Mouse (Mus musculus): ENCODE measurements around the gene Fam20a. TPM values are rescaled to one million over a fixed set of nuclear protein-coding genes. Genes with fewer than 3 reads are reported as not detected.
A peak's percentile ranks its signal among the peaks of the same experiment; 100 is the strongest.

The Fam20a gene
- polyA plus RNA-seq (2014; fragmentation: Nextera tagmentation; extraction: Ambion mirVana), result 0.86 and 1.2 TPM in 2 replicates

DNA sequence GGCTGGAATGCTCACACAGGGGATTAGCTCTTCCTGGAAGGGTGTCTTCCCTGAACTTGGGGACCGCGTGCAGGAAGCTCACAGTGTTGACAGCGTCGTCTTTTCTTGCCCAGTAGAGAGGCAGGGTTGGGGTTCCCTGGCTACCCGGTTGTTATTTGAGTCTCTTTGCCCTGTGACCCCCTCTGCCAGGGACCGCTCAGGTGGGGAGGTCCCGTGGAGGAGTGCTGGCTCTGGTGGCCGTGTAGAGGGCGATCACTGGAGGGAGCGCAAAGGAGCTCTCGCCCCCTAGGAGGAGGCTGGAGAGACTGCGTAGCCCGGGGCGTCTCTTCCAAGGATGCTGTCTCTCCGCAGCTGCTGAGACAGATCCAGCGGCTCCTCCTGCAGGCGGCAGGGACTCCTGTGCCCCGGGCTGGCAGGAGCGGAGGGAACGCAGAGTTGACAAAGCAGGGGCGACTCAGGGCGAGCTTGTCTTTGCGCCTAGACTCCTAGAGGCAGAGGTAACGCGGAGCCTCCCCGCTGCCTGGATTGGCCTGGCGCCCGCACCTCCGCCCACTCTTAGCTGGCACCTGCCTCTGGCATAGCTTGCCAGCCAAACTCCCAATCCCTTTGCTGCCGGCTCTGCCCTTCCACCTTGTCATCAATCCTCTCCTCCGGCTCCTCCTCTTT is at the start of gene Fam20a:
TSS of gene Fam20a (minus strand) at position 499 of the 666 bp plus-strand sequence.
- Histone ChIP-seq H3K27me3 (ENCODE audit: control insufficient read depth, insufficient read depth, low read length) (no peaks in the 10 kb centered on the region), H3K36me3 (ENCODE audit: control insufficient read depth, insufficient read depth, low read length) (no peaks in the 10 kb centered on the region), H3K4me2 (replicated peaks; ENCODE audit: low read depth, low read length) (peak within 1 kb of the TSS; percentile 91), H3K4me1 (ENCODE audit: control insufficient read depth, insufficient read depth, low read length) (peaks cover 15% of the 10 kb centered on the region; the same call in 1 of the 2 replicates), H3K4me3 (ENCODE audit: low read depth, low read length) (peak within 1 kb of the TSS; percentile 40), H3K27ac (ENCODE audit: low read length) (peak within 1 kb of the TSS; percentile 23; the same call in 1 of the 2 replicates), H3K9me3 (ENCODE audit: control insufficient read depth, low read depth, low read length) (no peaks in the 10 kb centered on the region), H3K9ac (replicated peaks; ENCODE audit: low read depth, low read length) (peak within 1 kb of the TSS; percentile 28; the same call in 1 of the 2 replicates)
- 2% methylated on average over 31 of the region's 31 CpGs for WGBS
- ATAC-seq (ENCODE audit: insufficient number of reproducible peaks, insufficient read depth, low FRiP score, low read depth), result peak; percentile 65

DNA sequence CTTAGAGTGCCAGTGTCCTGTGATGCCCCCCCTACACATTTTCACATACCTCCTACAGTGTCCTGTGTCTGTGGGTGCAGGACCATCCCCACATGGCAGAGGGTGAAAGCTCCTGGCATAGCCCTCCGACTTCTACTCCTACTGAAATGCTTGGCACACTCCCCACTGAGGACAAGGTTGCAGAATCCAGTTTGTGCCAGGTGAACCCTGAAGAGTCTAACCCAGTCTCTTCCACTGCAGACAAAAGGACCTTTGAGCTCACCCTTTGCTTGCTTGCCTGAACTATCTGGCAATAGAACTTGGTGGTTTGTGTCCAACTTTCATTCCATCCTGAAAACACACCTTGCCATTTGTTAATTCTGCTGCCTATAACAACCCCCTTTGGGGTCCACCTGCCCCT is 49.3 kb upstream of the Fam20a start:
- no peaks in the 10 kb centered on the region for H3K27me3 ChIP-seq (ENCODE audit: control insufficient read depth, insufficient read depth, low read length)
- no peak for ATAC-seq (ENCODE audit: insufficient number of reproducible peaks, insufficient read depth, low FRiP score, low read depth)
- WGBS, result 75% methylated on average over 1 of the region's 1 CpGs
- H3K9ac ChIP-seq (replicated peaks; ENCODE audit: low read depth, low read length), result no peak overlapping the region
- no peaks in the 10 kb centered on the region for H3K9me3 ChIP-seq (ENCODE audit: control insufficient read depth, low read depth, low read length)
- no peak overlapping the region for H3K4me2 ChIP-seq (replicated peaks; ENCODE audit: low read depth, low read length)
- no peak overlapping the region for H3K4me3 ChIP-seq (ENCODE audit: low read depth, low read length)
- no peak overlapping the region for H3K27ac ChIP-seq (ENCODE audit: low read length)
- no peaks in the 10 kb centered on the region for H3K36me3 ChIP-seq (ENCODE audit: control insufficient read depth, insufficient read depth, low read length)
- no peaks in the 10 kb centered on the region for H3K4me1 ChIP-seq (ENCODE audit: control insufficient read depth, insufficient read depth, low read length)

DNA sequence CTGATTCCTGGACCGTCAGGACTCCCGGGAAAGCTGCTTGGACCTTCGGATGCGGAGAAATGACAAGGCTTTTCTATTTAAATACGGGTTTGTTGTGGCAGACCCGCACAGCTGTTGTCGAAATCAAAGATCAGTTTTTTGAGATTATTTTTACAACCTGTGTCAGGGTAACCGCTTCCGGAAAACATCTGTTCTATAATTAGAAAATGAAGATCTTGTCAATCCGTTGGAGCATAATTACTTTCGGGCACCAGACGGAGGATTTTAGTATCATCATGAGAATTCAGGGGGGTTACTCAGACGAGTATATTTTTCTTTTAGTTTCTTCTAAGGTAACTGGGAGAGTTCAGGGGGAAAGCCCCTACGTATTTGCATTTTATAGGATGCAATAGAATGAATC is 48.1 kb upstream of the Fam20a start:
- Histone ChIP-seq H3K4me3 (ENCODE audit: low read depth, low read length) (no peak overlapping the region), H3K36me3 (ENCODE audit: control insufficient read depth, insufficient read depth, low read length) (no peaks in the 10 kb centered on the region)

DNA sequence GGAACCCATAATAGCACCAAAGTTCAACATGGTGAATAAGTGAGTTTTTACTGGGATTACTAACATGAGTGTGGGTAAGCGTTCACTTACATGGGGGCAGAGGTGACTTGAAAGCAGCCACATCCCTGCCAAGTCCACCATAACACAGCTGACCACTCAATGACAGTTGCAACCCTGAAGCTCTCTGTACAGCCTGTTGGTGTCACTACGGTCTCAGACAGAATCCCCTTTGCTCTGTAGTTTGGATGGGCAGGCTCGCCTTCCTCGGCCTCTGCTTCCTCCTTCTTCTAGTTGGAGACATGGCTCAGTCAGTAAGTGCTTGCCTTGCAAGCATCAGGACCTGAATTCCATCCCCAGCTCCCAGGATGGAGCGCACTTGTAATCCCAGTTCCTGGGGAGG is 47.0 kb upstream of the Fam20a start:
- H3K9me3 ChIP-seq (ENCODE audit: control insufficient read depth, low read depth, low read length), result no peaks in the 10 kb centered on the region
- no peak overlapping the region for H3K4me3 ChIP-seq (ENCODE audit: low read depth, low read length)
- H3K4me1 ChIP-seq (ENCODE audit: control insufficient read depth, insufficient read depth, low read length), result no peaks in the 10 kb centered on the region
- no peak overlapping the region for H3K4me2 ChIP-seq (replicated peaks; ENCODE audit: low read depth, low read length)
- H3K27ac ChIP-seq (ENCODE audit: low read length), result no peak overlapping the region
- 80% methylated on average over 5 of the region's 5 CpGs for WGBS
- H3K27me3 ChIP-seq (ENCODE audit: control insufficient read depth, insufficient read depth, low read length), result no peaks in the 10 kb centered on the region
- H3K9ac ChIP-seq (replicated peaks; ENCODE audit: low read depth, low read length), result no peak overlapping the region
- ATAC-seq (ENCODE audit: insufficient number of reproducible peaks, insufficient read depth, low FRiP score, low read depth), result no peak
- H3K36me3 ChIP-seq (ENCODE audit: control insufficient read depth, insufficient read depth, low read length), result no peaks in the 10 kb centered on the region

More for the DNA sequence above, 48.1 kb upstream of the Fam20a start:
- Histone ChIP-seq H3K27ac (ENCODE audit: low read length) (no peak overlapping the region), H3K4me1 (ENCODE audit: control insufficient read depth, insufficient read depth, low read length) (no peaks in the 10 kb centered on the region), H3K9ac (replicated peaks; ENCODE audit: low read depth, low read length) (no peak overlapping the region), H3K4me2 (replicated peaks; ENCODE audit: low read depth, low read length) (no peak overlapping the region), H3K27me3 (ENCODE audit: control insufficient read depth, insufficient read depth, low read length) (no peaks in the 10 kb centered on the region), H3K9me3 (ENCODE audit: control insufficient read depth, low read depth, low read length) (no peaks in the 10 kb centered on the region)
- no peak for ATAC-seq (ENCODE audit: insufficient number of reproducible peaks, insufficient read depth, low FRiP score, low read depth)
- 85% methylated on average over 14 of the region's 14 CpGs for WGBS

DNA sequence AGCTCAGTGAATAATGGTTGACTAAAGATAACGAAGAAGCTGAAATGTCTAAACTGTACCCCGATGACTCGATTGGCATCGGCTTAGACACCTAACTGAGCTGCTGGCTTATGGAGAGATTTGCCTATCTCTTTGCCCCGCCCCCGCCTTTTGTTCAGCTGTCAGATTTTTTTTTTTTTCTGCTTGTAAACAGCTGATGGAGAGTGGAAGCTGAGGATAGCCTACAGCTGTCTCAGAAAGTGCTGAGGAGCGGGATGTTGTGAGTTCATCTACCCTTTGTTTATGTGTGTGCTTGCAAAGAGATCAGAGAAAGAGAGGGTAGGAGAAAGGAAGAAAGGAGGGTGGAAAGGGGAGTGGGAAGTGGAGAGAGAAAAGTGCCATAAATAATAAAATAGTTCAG is 38.0 kb upstream of the Fam20a start:
- Histone ChIP-seq H3K9ac (replicated peaks; ENCODE audit: low read depth, low read length) (no peak overlapping the region), H3K4me2 (replicated peaks; ENCODE audit: low read depth, low read length) (no peak overlapping the region), H3K9me3 (ENCODE audit: control insufficient read depth, low read depth, low read length) (no peaks in the 10 kb centered on the region), H3K4me3 (ENCODE audit: low read depth, low read length) (no peak overlapping the region), H3K27ac (ENCODE audit: low read length) (no peak overlapping the region), H3K4me1 (ENCODE audit: control insufficient read depth, insufficient read depth, low read length) (no peaks in the 10 kb centered on the region), H3K27me3 (ENCODE audit: control insufficient read depth, insufficient read depth, low read length) (no peaks in the 10 kb centered on the region), H3K36me3 (ENCODE audit: control insufficient read depth, insufficient read depth, low read length) (no peaks in the 10 kb centered on the region)
- no peak for ATAC-seq (ENCODE audit: insufficient number of reproducible peaks, insufficient read depth, low FRiP score, low read depth)
- 83% methylated on average over 7 of the region's 7 CpGs for WGBS

DNA sequence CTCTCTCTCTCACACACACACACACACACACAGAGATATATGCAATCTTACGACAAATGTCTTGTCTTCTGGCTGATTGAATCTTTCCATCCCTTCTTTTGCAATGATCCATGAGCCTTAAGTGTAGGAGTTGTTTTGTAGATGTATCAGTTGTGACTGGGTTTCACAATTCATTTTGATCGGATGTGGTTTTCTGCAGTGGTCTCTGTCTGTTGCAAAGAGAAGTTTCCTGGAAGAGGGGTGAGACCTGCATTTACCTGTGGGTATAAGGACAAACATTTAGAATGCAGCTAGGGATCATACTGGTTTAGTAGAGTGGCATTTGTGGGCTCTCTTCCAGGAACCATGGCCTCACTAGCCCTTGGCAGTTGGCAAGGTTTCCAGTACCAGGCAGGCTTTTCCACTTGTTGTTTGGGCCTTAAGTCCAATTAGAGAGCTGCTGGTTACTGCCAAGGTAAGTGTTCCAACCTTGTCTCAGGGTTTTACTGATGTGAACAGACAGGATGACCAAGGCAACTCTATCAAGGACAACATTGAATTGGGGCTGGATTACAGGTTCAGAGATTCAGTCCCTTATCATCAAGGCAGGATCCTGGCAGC is 36.6 kb upstream of the Fam20a start:
- H3K4me3 ChIP-seq (ENCODE audit: low read depth, low read length), result no peak overlapping the region
- no peak overlapping the region for H3K27ac ChIP-seq (ENCODE audit: low read length)
- ATAC-seq (ENCODE audit: insufficient number of reproducible peaks, insufficient read depth, low FRiP score, low read depth), result no peak
- WGBS, result 94% methylated on average over 2 of the region's 2 CpGs
- no peak overlapping the region for H3K4me2 ChIP-seq (replicated peaks; ENCODE audit: low read depth, low read length)
- H3K9me3 ChIP-seq (ENCODE audit: control insufficient read depth, low read depth, low read length), result no peaks in the 10 kb centered on the region
- no peaks in the 10 kb centered on the region for H3K4me1 ChIP-seq (ENCODE audit: control insufficient read depth, insufficient read depth, low read length)
- no peaks in the 10 kb centered on the region for H3K36me3 ChIP-seq (ENCODE audit: control insufficient read depth, insufficient read depth, low read length)
- H3K9ac ChIP-seq (replicated peaks; ENCODE audit: low read depth, low read length), result no peak overlapping the region
- H3K27me3 ChIP-seq (ENCODE audit: control insufficient read depth, insufficient read depth, low read length), result no peaks in the 10 kb centered on the region

DNA sequence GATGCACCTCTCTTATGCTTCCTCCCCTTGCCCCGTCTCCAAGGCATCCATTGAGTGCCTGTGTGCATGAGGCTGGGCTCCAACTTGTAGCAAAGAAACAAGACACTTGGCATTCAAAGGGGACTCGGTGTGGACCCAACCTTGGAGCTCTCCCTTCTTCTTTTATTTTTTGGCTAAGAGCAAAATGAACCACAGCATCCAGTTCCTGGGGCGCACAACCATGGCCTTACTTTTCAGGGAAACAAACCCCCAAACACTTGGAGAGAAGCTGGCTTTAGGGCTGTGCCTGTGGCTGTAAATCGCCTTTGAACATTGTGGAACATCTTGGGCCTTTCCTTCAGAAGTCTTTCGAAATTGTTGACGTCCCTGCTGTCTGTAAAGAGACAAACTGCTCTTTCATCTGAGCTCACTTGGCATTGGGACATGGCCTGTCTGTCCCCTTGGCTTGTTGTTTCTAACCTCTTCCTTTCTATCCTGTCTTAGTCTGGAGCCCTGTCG is 32.1 kb upstream of the Fam20a start:
- Histone ChIP-seq H3K9me3 (ENCODE audit: control insufficient read depth, low read depth, low read length) (no peaks in the 10 kb centered on the region), H3K4me1 (ENCODE audit: control insufficient read depth, insufficient read depth, low read length) (no peaks in the 10 kb centered on the region), H3K4me2 (replicated peaks; ENCODE audit: low read depth, low read length) (no peak overlapping the region)

DNA sequence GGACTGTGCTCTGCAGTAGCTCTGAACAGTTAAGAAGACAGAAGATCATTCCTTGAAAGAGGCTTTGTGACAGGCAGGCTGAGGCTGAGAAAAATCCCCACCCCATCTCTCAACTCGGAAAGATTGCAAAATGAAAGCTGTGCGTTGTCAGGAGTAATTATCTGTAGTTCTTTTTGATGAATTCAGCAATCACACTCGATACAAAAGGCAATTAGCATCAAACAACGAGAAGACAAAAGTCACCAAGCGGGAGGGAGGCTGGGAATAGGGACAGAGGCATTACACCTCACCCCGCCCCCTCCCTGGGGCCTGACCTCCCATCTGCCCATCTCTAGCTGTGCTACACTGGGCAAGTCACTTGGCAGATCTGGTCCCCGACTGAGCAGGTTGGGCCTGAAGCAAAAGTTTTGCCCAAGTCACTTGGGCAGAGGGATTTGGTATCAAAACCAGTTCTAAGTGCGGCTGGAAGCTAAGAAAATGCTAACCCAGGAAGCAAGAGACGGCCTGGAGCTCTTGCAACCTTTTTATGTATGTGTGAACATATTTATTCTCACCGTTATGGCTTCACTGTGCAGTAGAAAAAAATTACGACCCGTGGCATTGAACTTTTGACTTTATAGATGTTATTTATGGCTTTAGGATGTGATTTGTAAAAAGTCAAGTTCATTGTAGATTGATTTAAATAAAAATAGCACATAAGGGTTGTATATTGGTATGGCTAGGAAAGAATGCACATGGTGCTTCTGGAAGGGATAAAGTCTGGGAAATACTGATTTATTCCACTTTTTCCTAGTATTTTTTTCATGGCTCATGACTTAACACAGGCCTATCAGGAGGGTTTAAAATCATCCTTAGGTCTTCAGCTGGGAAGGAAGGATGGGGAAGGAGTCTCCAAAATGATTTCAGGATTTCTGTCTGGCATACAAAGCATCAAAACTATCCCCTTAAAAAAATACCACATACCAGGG is 29.8 kb upstream of the Fam20a start:
- 44% methylated on average over 12 of the region's 12 CpGs for WGBS

More for the DNA sequence above, 32.1 kb upstream of the Fam20a start:
- Histone ChIP-seq H3K27me3 (ENCODE audit: control insufficient read depth, insufficient read depth, low read length) (no peaks in the 10 kb centered on the region), H3K36me3 (ENCODE audit: control insufficient read depth, insufficient read depth, low read length) (no peaks in the 10 kb centered on the region), H3K9ac (replicated peaks; ENCODE audit: low read depth, low read length) (no peak overlapping the region), H3K4me3 (ENCODE audit: low read depth, low read length) (no peak overlapping the region), H3K27ac (ENCODE audit: low read length) (no peak overlapping the region)
- ATAC-seq (ENCODE audit: insufficient number of reproducible peaks, insufficient read depth, low FRiP score, low read depth), result no peak
- WGBS, result 84% methylated on average over 7 of the region's 7 CpGs

More for the DNA sequence above, 29.8 kb upstream of the Fam20a start:
- Histone ChIP-seq H3K4me3 (ENCODE audit: low read depth, low read length) (no peak overlapping the region), H3K9ac (replicated peaks; ENCODE audit: low read depth, low read length) (no peak overlapping the region), H3K4me2 (replicated peaks; ENCODE audit: low read depth, low read length) (no peak overlapping the region), H3K27ac (ENCODE audit: low read length) (no peak overlapping the region), H3K9me3 (ENCODE audit: control insufficient read depth, low read depth, low read length) (no peaks in the 10 kb centered on the region), H3K36me3 (ENCODE audit: control insufficient read depth, insufficient read depth, low read length) (no peaks in the 10 kb centered on the region), H3K27me3 (ENCODE audit: control insufficient read depth, insufficient read depth, low read length) (no peaks in the 10 kb centered on the region), H3K4me1 (ENCODE audit: control insufficient read depth, insufficient read depth, low read length) (no peaks in the 10 kb centered on the region)
- no peak for ATAC-seq (ENCODE audit: insufficient number of reproducible peaks, insufficient read depth, low FRiP score, low read depth)

Data from stomach, embryonic 14.5 days (tissue).